Mouse (Mus musculus): ENCODE data around the gene Gm21750. TPM values are rescaled to one million over a fixed set of nuclear protein-coding genes. Genes with fewer than 3 reads are reported as not detected.
"Not testable (repeated sequence)": the region's sequence is repeated elsewhere in the genome, so short reads cannot be mapped to it uniquely, and the experiment has no call there.

Gm21750 gene
- not detected for total RNA-seq (2021)
- long read RNA-seq, experiment 1: 0 reads
- long read RNA-seq, experiment 2: 0 reads

DNA sequence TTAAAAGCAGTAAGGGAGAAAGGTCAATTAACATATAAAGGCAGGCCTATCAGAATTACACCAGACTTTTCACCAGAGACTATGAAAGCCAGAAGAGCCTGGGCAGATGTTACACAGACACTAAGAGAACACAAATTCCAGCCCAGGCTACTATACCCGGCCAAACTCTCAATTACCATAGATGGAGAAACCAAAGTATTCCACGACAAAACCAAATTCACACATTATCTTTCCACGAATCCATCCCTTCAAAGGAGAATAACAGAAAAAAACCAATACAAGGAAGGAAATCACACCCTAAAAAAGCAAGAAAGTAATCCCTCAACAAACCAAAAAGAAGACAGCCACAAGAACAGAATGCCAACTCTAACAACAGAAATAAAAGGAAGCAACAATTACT, at the start of gene Gm21750:
Gm21750 (plus strand) TSS at position 301 of the 400 bp plus-strand sequence.
- intact Hi-C loops (cut with DNase I); DNase-seq: not testable (repeated sequence)

DNA sequence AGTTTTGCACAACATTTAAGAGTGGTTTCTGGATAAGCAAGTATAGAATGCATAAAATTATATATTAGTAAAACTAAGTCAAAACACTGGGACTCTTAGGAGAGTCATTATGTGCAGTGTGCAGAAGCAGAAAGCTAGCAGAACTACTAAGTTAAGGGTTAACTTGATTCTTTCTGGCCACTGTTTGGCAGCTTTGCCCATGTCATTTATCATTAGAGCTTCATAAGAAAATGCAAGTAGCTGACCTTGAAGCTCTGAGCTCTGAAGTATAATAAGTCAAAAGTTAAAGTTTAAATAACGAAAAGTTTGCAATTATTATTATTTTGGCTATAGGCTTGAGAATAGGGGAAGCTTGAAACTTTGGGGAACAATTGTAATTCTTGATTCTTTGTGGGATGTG, 46.1 kb upstream of the Gm21750 start:
- DNase-seq; intact Hi-C loops (cut with DNase I): not testable (repeated sequence)

DNA sequence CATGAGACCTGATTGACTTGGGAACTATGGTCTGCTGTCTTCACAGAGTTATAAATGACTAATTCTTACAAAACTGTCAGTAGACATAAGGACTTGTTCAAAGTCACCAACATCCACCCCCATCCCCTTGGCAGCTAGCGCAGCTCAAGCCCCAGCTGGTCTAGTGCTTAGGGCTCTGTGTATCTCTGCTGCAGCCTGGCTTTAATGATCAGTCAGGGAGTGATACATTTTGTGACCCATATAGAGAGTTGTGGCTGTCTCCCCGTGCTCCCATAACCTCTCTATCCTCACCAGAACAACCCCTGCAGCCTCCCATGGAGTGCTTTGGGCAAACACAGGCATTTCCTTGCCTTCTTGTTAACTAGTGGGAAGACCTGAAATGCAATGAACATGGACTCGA, 40.1 kb upstream of the Gm21750 start:
- intact Hi-C loops (cut with DNase I): no loop called here
- DNase-seq: no peak

DNA sequence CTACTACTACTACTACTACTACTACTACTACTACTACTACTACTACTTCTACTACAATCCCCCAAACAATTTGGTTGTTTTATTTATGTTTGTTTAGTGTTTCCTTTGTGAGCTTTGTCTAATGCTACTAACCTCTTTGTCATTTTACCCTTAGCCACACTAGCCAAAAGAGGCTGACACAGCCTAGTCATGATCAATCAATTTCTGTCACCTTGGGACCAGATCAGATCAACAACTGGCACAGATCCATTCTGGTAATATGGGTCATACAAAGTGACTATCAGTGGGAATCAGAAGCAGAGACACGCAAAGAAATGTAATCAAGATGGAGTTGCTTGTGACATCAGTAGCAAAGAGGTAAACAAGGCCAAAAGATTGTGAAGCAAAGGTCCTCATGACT, 38.0 kb upstream of the Gm21750 start:
- DNase-seq: no peak
- intact Hi-C loops (cut with DNase I): no loop called here

DNA sequence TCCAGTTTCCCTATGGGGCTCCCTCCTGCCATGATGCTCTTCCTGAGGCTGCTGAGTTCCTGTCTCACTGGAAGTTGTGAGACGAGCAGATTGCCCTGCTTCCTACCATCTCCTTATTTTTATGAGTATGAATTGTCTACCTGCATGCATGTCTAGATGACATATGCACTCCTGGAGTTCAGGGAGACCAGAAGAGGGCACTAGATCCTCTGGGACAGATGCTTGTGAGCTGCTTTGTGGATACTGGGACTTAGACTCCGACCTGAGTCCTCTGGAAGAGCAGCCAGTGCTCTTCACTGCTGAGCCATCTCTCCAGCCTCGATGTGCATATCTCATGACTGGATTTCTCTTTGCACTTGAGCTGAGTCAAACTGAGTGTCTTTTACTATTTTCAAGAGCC, 35.6 kb upstream of the Gm21750 start:
- no peak for DNase-seq
- intact Hi-C loops (cut with DNase I): no loop called here

DNA sequence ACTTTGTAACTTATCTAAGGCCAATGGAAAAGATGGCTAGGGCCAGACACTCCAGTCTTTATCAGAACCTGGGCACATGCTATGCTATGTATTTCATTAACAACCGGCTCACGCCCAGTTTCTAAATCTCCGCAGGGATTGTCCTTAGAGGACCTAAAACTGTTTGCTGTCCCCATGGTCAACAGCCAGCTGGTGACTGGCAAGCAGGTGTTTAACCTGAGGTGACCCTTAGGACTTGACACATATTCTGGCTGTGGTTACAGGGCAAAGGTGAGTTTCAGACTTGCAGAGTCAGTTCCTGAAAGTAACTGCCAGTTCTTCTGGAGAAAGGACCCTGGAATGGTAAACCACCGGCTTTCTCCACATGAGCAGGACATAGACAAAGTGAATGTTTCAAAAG, 29.5 kb upstream of the Gm21750 start:
- intact Hi-C loops (cut with DNase I): no loop called here
- DNase-seq: peak; percentile 43 to 77

DNA sequence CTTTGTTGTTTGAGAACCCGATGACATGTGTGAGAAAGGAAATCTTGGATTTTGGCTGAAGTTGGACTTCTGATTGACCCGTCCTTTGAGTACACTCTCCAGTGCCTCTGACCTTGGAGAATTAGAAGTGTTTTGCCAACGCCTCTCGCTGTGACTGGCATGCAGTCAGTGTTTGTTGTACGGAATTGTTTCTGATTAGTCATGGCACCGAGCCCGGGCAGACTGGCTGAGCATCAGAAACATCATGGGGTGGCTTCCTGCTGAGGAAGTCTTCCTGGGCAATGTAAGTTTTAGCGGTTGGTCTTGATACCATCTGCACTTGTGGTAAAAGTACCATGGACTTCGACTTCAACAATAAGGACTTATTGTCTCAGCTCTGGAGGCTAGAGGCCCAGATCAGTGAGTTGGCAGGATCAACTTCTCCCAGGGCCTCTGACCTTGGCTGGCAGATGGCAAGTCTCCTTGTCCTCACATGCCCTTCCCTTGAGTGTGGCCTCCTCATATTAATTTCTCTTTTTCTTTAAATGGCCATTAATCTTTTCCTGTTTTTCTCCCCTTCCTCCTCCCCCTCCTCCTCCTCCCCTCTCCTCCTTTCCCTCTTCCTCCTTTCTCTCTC, 28.3 kb upstream of the Gm21750 start:
- intact Hi-C loops (cut with DNase I): no loop called here
- DNase-seq: peak; percentile 71 to 80

DNA sequence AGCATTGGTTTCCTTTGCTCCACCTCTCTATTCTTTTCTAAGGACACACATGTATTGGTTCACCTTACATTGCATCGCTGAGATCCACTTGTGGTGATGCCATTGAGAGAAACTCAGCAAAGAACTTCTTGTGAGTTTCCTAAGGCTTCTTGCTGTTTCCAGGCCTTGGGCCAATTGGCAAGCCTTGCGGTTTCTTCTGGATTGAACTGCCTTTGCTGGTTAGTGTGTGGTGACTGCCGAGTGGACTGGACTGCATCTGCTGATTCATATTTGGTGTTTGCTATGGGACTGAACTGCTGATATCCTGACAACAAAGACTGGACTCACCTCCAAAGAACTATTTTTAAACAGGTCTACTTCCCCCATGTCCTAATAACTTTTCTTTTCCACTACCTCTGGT, 26.7 kb upstream of the Gm21750 start:
- peak in 1 of 2 experiments; percentile 7 for DNase-seq
- intact Hi-C loops (cut with DNase I): no loop called here

DNA sequence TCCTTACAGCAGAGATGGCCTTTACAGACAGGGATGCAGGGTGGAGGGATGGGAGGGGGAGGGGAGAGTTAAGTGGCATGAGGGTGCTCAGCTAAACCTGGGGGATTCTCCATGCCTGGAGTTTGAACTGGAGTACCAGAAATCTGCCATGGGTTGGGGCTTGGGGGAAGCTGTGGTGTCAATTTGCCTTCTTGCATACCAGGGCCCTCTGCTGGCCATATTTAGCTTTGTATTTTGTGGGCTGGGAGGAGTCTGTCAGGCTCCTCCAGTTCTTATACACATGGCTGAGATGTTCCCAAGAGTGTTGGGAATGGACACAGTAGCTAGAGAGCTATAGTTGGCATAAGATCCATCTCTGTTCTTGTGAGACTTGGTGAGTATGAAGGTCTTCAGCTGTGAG, 23.6 kb upstream of the Gm21750 start:
- intact Hi-C loops (cut with DNase I): no loop called here
- DNase-seq: no peak

DNA sequence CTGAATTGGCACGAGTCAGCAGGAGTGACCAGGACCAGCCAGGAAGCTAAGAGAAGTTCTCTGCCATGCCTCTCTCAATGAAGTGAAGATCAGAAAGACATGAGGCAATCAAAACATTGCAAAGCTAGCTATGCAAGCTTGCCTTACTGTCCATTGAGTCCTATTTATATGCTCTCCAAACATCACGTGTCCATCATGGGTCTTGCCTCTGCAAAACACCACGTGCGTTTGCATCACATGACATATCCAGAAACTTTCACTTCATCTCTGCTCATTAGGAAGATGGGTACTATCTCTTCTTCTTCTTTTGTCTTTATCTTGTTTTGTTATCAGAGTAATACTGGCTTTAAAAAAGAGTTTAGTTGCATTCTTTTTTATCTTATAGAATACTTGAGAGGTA, 10.8 kb upstream of the Gm21750 start:
- intact Hi-C loops (cut with DNase I): no loop called here
- no peak for DNase-seq

DNA sequence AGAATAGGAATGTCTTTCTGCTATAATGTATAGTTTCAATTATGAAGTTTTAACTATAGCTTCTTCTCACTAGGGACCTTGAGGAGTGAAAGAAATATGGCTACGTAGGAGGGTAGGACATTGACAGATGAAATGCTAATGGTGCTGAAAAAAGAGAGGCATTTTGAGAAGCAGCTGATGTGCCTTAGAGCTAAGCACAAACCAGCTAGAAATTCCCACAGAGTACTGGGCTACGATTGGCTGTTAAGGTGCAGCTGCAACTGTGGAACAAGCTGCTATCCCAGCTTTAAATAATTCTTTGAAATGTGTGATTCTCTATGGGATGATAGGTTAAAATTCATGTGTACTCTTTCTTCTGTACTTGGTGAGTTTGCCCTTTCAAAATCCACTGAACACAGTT, 9.1 kb downstream of the Gm21750 start:
- intact Hi-C loops (cut with DNase I): no loop called here
- no peak for DNase-seq

DNA sequence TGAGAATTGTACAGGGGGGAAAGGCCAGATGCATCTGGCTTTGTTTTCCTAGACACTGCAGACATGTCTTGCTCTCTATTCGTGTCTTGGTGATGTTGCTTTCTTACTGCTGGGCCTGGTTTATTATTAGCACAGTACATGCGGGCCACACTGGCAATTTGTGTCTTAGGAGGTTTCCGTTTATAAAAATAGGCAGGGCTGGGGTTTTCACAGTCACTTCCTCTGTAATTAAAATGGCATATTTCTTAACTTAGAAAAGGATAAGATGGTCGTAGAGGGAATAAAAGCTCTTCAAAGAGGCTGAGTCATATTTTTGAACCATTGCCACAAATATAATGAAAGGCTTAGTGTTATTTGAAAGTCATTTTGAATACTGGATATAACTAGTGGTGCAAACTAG, 26.7 kb downstream of the Gm21750 start:
- intact Hi-C loops (cut with DNase I): loop anchor here (10.0 kb wide), 1 partner anchor 57 kb away; no protein-coding TSS in a partner anchor
- DNase-seq: no peak

DNA sequence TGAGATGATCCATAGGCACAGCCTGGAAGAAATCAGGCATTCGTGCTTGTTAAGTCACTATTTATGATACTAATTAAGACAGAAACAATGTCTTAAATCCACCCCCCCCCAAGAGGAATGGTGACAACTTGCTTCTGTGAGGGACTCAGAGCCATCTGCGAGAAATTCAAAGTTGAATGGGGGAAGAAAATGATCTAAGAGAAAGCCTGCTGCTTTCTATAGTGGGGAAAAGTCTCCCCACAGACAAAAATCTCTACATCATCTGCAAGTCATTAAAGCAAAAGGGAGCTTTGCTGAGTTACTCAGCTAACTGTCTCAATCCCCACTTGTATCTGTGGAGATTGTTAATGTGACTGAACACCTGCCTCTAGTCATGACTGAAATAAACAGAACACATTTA, 27.4 kb downstream of the Gm21750 start:
- intact Hi-C loops (cut with DNase I): loop anchor here (10.0 kb wide), 1 partner anchor 56 kb away; no protein-coding TSS in a partner anchor

DNA sequence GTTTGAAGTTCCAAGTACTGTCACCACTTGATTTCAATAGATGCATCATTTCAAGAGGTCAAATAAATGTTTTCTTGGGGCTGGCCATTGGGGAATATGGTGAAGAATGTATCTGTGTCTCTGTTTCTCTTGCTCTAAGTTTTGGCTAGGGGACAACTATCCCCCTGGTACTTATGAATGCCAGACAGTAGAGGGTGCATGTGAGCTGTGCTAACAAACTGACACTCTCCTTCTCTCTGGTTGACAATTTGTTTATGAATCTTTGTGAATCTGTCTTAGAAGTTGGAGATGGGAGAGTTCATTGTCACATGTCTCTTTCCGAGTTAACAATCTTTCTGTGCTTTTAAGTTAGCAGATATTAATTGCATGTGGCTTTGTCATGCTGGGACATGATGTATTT, 39.2 kb downstream of the Gm21750 start:
- DNase-seq: peak in 1 of 2 experiments; percentile 14
- intact Hi-C loops (cut with DNase I): loop anchor here (10.0 kb wide), 1 partner anchor 905 kb away; no protein-coding TSS in a partner anchor

More for the DNA sequence above, 27.4 kb downstream of the Gm21750 start:
- DNase-seq: no peak

DNA sequence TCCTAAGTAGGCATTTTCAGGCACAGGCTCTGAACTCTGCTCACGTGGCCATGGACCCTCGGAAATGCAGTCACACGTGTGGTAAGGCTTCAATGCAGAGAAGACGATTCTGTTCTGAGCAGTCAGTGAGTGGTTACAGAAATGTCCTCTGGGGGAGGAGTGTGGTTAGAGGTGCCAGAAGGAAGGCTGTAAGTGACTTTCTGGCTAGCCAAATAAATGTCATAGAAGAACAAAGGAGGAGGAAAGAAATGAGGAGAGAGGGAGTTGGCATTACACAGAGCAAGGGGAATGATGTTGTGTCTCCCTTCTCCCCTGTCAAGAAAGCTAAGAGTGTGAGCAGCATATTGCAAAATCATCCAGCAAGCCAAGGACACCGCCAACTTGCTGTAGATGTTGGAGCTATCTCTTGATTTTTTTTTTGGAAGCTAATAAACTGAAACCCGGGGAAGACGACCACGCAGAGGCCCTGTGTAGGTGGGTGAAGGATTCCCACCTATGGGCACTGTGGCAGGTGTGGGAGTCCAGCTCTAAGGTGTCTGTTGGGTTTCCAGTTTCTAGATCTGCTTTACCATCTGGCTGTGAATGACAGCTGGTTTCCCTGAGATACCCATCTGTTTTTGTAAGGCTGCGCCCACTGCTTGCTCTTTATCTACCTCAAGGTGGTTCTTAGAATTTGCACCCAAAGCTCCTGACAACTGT, 48.5 kb downstream of the Gm21750 start:
- DNase-seq: no peak
- intact Hi-C loops (cut with DNase I): loop anchor here (10.0 kb wide), 1 partner anchor 895 kb away; no protein-coding TSS in a partner anchor

Other genes with a start within 250 kb of the Gm21750 start
- 10 to 100 TPM; 17.9 to 18.8 TPM for gene Med4, start 151.2 kb upstream of the Gm21750 start, total RNA-seq (2021)
- gene Sucla2, start 135.9 kb upstream of the Gm21750 start, total RNA-seq (2021): 100 to 1,000 TPM; 728 to 730 TPM
- gene Nudt15, start 113.0 kb upstream of the Gm21750 start, total RNA-seq (2021): 1 to 10 TPM; 7.7 to 9.0 TPM